Mouse (Mus musculus) G1E (cell line): ENCODE results near the gene Tmem131l. TPM values are rescaled to one million over a fixed set of nuclear protein-coding genes. Genes with fewer than 3 reads are reported as not detected.

Source experiments
- ATAC-seq: 2 replicates; pipeline ENCODE4 v1.8.0; 2016; ENCODE audit warnings: mild to moderate bottlenecking; ENCODE audit not compliant: insufficient number of reproducible peaks, poor library complexity, low FRiP score, severe bottlenecking; ENCODE audit errors: extremely low read depth
- DNase-seq: peaks from one replicate; pipeline ENCODE4 v3.0.0; 2012; ENCODE audit warnings: low spot score
- H3K27me3 ChIP-seq: 2 replicates; pipeline ENCODE4 v1.6.1; 2012; ENCODE audit warnings: mild to moderate bottlenecking, low read length, inconsistent platforms; ENCODE audit not compliant: insufficient read depth
- H3K36me3 ChIP-seq: replicated peaks from 2 replicates; pipeline ENCODE3; 2012; ENCODE audit warnings: mild to moderate bottlenecking, inconsistent platforms
- H3K4me1 ChIP-seq: 2 replicates; pipeline ENCODE4 v1.6.1; 2012; ENCODE audit warnings: low read depth, low read length, inconsistent platforms, mixed read lengths; ENCODE audit not compliant: insufficient read depth
- H3K4me3 ChIP-seq: 2 replicates; pipeline ENCODE4 v1.5.1; 2012; ENCODE audit warnings: low read depth, mild to moderate bottlenecking, inconsistent platforms, low read length, moderate library complexity, mixed read lengths
- H3K9me3 ChIP-seq: replicated peaks from 2 replicates; pipeline ENCODE4 v1.6.1; 2012; ENCODE audit warnings: inconsistent platforms
- CTCF ChIP-seq: IDR thresholded peaks from 2 replicates; pipeline ENCODE4 v1.5.1; 2012; ENCODE audit warnings: low read depth, low read length, inconsistent platforms, mixed read lengths
- GATA1 ChIP-seq: IDR thresholded peaks from 2 replicates; pipeline ENCODE4 v1.6.1; 2012; ENCODE audit warnings: borderline replicate concordance, low read length, inconsistent platforms, mixed read lengths
- GATA2 ChIP-seq: IDR thresholded peaks from 2 replicates; pipeline ENCODE4 v1.6.1; 2012; ENCODE audit warnings: low read depth, low read length, inconsistent platforms, borderline replicate concordance
- POLR2AphosphoS5 ChIP-seq: IDR thresholded peaks from 2 replicates; pipeline ENCODE4 v1.6.1; 2012; ENCODE audit warnings: low read depth, low read length, inconsistent platforms; ENCODE audit not compliant: insufficient replicate concordance
- TAL1 ChIP-seq: conservative IDR thresholded peaks from 2 replicates; pipeline ENCODE4 v1.6.1; 2012; ENCODE audit warnings: low read depth, low read length, inconsistent platforms, mixed read lengths
- polyA plus RNA-seq: library from polyadenylated mRNA; stranded (reverse); fragments of >175 nt; gene quantifications from 2 replicates; pipeline ENCODE4 v1.2.3, GENCODE M21; 2012
- total RNA-seq, 2 experiments: library from RNA; stranded (forward) in 1 of 2; stranded (reverse) in 1 of 2; fragments of 200-1000 nt in 1 of 2; fragments of >200 nt in 1 of 2; fragmentation: Nextera tagmentation in 1 of 2; gene quantifications; 2 replicates each; pipeline ENCODE4 v1.2.3; 2014 to 2017

Gene Tmem131l
- total and polyA plus RNA-seq, 3 experiments = 35.0 to 97.1 (median 43.4) TPM

GRCm38 (mm10) chr3:83965333-83965732, 74.6 kb downstream of the Tmem131l start:
- no peaks in the 10 kb centered on the region for H3K27me3 ChIP-seq
- ATAC-seq = no peak
- no peak for TF ChIP-seq TAL1
- DNase-seq = no peak
- H3K4me1 ChIP-seq = peaks cover 4% of the 10 kb centered on the region; the same call in 1 of the 2 replicates
- no peak overlapping the region for H3K4me3 ChIP-seq
- H3K9me3 ChIP-seq = no peaks in the 10 kb centered on the region
- peaks cover 84% of the 10 kb centered on the region for H3K36me3 ChIP-seq

DNA sequence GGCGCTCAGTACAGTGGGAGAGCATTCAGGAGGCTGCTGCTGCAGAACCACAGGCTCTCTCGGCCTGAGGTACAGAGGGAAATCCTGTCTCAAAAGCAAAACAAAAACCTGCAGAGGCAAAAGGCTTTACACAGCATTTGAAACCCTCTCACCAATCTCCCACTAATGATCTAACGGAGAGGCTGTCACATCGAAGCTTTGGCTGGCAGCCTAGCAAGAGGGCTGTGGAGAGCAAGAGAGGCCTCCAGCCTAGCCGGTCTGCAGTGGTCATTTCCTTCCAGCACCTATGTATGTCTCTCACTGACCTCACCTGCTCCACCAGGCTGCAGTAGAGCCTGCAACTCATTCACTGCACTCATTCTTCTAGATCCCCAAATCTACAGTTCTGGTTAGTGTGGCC, 76.3 kb downstream of the Tmem131l start:
- no peak for DNase-seq
- no peaks in the 10 kb centered on the region for H3K9me3 ChIP-seq
- H3K4me1 ChIP-seq = no peaks in the 10 kb centered on the region; the same call in 1 of the 2 replicates
- H3K27me3 ChIP-seq = no peaks in the 10 kb centered on the region
- peaks cover 87% of the 10 kb centered on the region for H3K36me3 ChIP-seq
- no peak overlapping the region for H3K4me3 ChIP-seq
- ATAC-seq = no peak
- TF ChIP-seq GATA1 = no peak
- TF ChIP-seq CTCF = no peak
- no peak for TF ChIP-seq TAL1

DNA sequence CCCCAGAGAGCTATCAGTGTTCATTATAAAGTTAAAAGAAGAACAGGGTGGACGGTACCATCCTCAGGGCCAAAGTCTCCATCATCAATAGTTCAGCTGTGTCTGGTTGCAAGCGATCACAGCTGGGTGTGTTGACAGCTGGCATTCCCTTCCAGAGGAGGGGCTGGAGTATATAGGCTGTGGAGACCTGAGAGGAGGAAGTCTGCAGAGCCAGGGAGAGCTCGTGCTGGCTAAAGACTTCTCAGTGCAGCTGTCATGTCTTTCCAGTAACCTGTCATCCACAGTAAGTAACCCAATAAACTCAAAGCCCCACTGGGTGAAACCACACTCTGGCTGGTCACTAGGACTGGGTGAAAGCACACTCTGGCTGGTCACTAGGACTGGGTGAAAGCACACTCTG, 77.4 kb downstream of the Tmem131l start:
- Histone ChIP-seq H3K9me3 (no peaks in the 10 kb centered on the region), H3K36me3 (peaks cover 94% of the 10 kb centered on the region)
- ATAC-seq = no peak

GRCm38 (mm10) chr3:83962076-83962475, 77.9 kb downstream of the Tmem131l start:
- Histone ChIP-seq H3K27me3 (no peaks in the 10 kb centered on the region), H3K36me3 (peaks cover 94% of the 10 kb centered on the region), H3K9me3 (no peaks in the 10 kb centered on the region), H3K4me3 (no peak overlapping the region), H3K4me1 (no peaks in the 10 kb centered on the region; the same call in 1 of the 2 replicates)
- DNase-seq (no peak), ATAC-seq (no peak)
- no peak for TF ChIP-seq GATA1
- no peak for TF ChIP-seq TAL1
- TF ChIP-seq POLR2AphosphoS5 = no peak
- TF ChIP-seq CTCF = no peak
- TF ChIP-seq GATA2 = no peak

More for the DNA sequence above, 77.4 kb downstream of the Tmem131l start:
- DNase-seq = no peak
- H3K4me3 ChIP-seq = no peak overlapping the region
- no peaks in the 10 kb centered on the region; the same call in 1 of the 2 replicates for H3K4me1 ChIP-seq
- no peak for TF ChIP-seq GATA1
- TF ChIP-seq GATA2 = no peak
- no peak for TF ChIP-seq TAL1
- TF ChIP-seq POLR2AphosphoS5 = no peak
- H3K27me3 ChIP-seq = no peaks in the 10 kb centered on the region

- no peaks in the 10 kb centered on the region for H3K27me3 ChIP-seq
- DNase-seq (no peak), ATAC-seq (no peak)
- no peaks in the 10 kb centered on the region for H3K4me1 ChIP-seq
- H3K36me3 ChIP-seq = peaks cover 95% of the 10 kb centered on the region
- H3K4me3 ChIP-seq = no peak overlapping the region
- no peaks in the 10 kb centered on the region for H3K9me3 ChIP-seq
- TF ChIP-seq CTCF = no peak
- TF ChIP-seq TAL1 = no peak
- no peak for TF ChIP-seq GATA2
- TF ChIP-seq GATA1 = no peak
- no peak for TF ChIP-seq POLR2AphosphoS5
Measured at GRCm38 (mm10) chr3:83958951-83959681, 80.9 kb downstream of the Tmem131l start.

GRCm38 (mm10) chr3:83953879-83954278, 86.1 kb downstream of the Tmem131l start:
- Histone ChIP-seq H3K4me3 (no peak overlapping the region), H3K36me3 (peaks cover 92% of the 10 kb centered on the region)

DNA sequence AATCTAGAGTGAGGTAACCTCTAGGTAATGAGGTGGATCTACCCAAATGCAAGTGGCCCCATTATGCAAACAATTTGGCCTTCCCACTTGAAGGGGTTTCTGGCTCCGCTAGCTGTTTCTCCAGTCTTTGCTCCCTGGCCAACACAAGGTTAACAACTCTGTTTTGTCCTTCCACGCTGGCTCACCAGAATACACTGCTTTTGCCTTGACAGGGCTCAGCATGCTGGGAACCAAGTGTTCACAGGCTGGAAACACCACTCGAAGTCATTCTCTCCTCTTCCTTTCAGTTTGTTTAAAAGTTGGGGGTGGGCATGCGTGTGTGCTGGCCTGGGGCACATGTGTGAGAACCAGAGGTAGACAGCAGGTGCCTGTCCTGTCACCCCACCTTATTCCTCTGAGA, 91.2 kb downstream of the Tmem131l start:
- Histone ChIP-seq H3K9me3 (no peaks in the 10 kb centered on the region), H3K27me3 (no peaks in the 10 kb centered on the region), H3K4me3 (no peak overlapping the region), H3K36me3 (peaks cover 84% of the 10 kb centered on the region), H3K4me1 (peaks cover 2% of the 10 kb centered on the region)
- DNase-seq (no peak), ATAC-seq (no peak)
- no peak for TF ChIP-seq GATA2
- TF ChIP-seq GATA1 = no peak
- no peak for TF ChIP-seq POLR2AphosphoS5
- TF ChIP-seq CTCF = no peak
- no peak for TF ChIP-seq TAL1

More at GRCm38 (mm10) chr3:83953879-83954278, 86.1 kb downstream of the Tmem131l start:
- H3K27me3 ChIP-seq = no peaks in the 10 kb centered on the region
- DNase-seq (no peak), ATAC-seq (no peak)
- TF ChIP-seq TAL1 (no peak), GATA1 (no peak), POLR2AphosphoS5 (no peak), GATA2 (no peak), CTCF (no peak)
- no peaks in the 10 kb centered on the region; the same call in 1 of the 2 replicates for H3K4me1 ChIP-seq
- no peaks in the 10 kb centered on the region for H3K9me3 ChIP-seq
